Mouse (Mus musculus) kidney, adult 2 months (tissue): ENCODE measurements around the gene Pamr1.

Experiments
- CTCF ChIP-seq: fragments of 200-500 bp; conservative IDR thresholded peaks from 2 replicates; pipeline ENCODE4 v1.5.1; 2011; ENCODE audit warnings: low read depth, mild to moderate bottlenecking, control low read depth, low read length, moderate library complexity, mixed read lengths; ENCODE audit not compliant: insufficient read depth, insufficient read length
- POLR2A ChIP-seq: fragments of 200-500 bp; IDR thresholded peaks from one replicate; pipeline ENCODE4 v1.6.1; 2011; ENCODE audit warnings: low read depth, low read length, control low read depth

- no peak for TF ChIP-seq POLR2A
- TF ChIP-seq CTCF = no peak
Observed at GRCm38 (mm10) chr2:102558965-102559364, 9.2 kb downstream of the Pamr1 start.
